Mouse (Mus musculus) heart, embryonic 16.5 days (tissue): ENCODE data around the gene Ttc7b. TPM values are rescaled to one million over a fixed set of nuclear protein-coding genes. Genes with fewer than 3 reads are reported as not detected.

Source experiments
- polyA plus RNA-seq: library from polyadenylated mRNA; unstranded; fragments of >200 nt; fragmentation: Nextera tagmentation; extraction: Ambion mirVana; gene quantifications from 2 replicates; pipeline ENCODE4 v1.2.1, GENCODE M21; 2015

The Ttc7b gene
- polyA plus RNA-seq, 1 experiment from 2014 or later, result 6.7 TPM

Other genes with a start within 250 kb of the Ttc7b start
- 4.2 and 4.4 TPM in 2 replicates for gene Rps6ka5, start 206.2 kb upstream of the Ttc7b start, polyA plus RNA-seq